Mouse (Mus musculus) left cerebral cortex, postnatal 36 days (tissue): ENCODE results near the gene Impg1. TPM values are rescaled to one million over a fixed set of nuclear protein-coding genes. Genes with fewer than 3 reads are reported as not detected.
A peak's percentile ranks its signal among the peaks of the same experiment; 100 is the strongest.

Source experiments
- DNase-seq, 2 experiments: peaks; one replicate each; pipeline ENCODE4 v3.0.0; 2021 to 2022; ENCODE audit warnings: low spot score in 2 of 2, mixed read lengths in 1 of 2
- intact Hi-C: fragments of 180-260 bp; cut with DNase I; formaldehyde crosslinking; loops from one replicate; pipeline ENCODE4 v1.15.1; 2025
- total RNA-seq, 2 experiments: library from RNA; stranded (reverse); gene quantifications; 2 replicates each; pipeline ENCODE4 v1.2.3; 2021

Gene Impg1
- total RNA-seq, result under 1 TPM; 0.10 to 0.57 TPM

- intact Hi-C loops, result no loop called here
- DNase-seq, result no peak
Observed at GRCm38 (mm10) chr9:80465381-80465780, at the start of gene Impg1. Impg1 (minus strand) TSS chr9:80465481.

GRCm38 (mm10) chr9:80509464-80510153, 44.3 kb upstream of the Impg1 start:
- intact Hi-C loops, result no loop called here
- no peak for DNase-seq

- intact Hi-C loops, result no loop called here
- no peak for DNase-seq
Observed at GRCm38 (mm10) chr9:80504496-80505012, 39.3 kb upstream of the Impg1 start.

GRCm38 (mm10) chr9:80491591-80491990, 26.3 kb upstream of the Impg1 start:
- no peak for DNase-seq
- intact Hi-C loops, result no loop called here

GRCm38 (mm10) chr9:80460420-80460819, 4.9 kb downstream of the Impg1 start:
- intact Hi-C loops, result no loop called here
- DNase-seq, result no peak

DNA sequence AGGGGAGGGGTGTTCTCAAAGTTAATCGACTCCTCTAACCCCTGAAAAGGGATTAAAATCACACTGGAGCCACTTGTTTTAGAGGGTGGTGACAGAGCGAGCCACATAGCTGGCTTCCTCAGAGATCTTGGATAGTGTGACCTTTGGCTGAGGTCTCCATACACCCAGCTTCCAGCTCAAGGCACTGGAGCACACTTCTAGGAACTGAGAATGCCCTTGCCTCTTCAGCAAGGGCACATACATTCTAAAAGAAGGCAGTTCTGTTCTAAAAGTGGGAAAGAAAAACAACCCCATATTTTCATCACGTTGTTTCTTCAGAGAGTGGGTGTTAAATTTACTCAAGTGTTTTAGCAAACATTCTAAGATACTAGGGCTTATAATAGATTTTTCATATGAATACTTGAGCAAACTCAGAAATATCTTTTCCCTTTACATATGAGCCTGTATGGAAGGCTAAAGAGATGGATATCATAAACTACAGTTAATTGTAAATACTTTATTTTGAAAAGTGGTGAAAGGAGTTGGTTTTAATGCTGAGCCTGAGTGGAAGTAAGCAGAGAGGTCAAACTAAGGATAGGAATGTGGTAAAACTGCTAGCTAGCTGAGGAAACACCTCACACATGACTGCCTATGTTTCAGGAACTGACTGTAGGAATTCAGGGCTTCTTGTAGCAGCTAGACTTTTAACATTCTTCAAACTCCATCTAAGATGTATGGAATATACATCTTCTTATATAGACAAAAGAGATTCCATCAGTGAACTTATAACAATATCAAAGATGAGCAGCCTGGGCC, 14.6 kb downstream of the Impg1 start:
- intact Hi-C loops, result no loop called here
- DNase-seq, result no peak

- intact Hi-C loops, result no loop called here
- no peak for DNase-seq
Observed at GRCm38 (mm10) chr9:80441096-80441710, 24.1 kb downstream of the Impg1 start.

GRCm38 (mm10) chr9:80391404-80391803, 73.9 kb downstream of the Impg1 start:
- DNase-seq, result no peak
- intact Hi-C loops, result no loop called here

GRCm38 (mm10) chr9:80391002-80391401, 74.3 kb downstream of the Impg1 start:
- no peak for DNase-seq
- intact Hi-C loops, result no loop called here

GRCm38 (mm10) chr9:80387890-80388289, 77.4 kb downstream of the Impg1 start:
- intact Hi-C loops, result no loop called here
- no peak for DNase-seq

DNA sequence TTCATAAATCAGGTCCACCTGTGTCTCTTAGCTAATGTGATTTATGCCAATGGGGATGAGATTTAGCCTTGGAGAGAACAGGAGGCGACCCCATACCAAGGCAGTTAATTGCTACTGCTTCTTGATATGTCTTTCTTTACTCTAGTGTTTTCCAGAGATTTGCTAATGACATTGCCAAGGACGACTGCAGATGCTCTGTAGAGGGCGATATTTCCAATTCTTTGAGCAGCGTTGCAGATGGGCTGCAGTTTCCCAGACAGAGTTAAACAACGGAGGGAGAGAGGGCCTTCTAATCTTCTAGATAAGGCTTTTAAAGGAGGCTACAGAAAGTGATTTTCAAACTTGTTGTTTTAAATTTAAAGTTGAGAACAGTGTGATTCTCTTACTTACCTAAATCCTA, 78.8 kb downstream of the Impg1 start:
- intact Hi-C loops, result no loop called here
- DNase-seq, result no peak

- intact Hi-C loops, result no loop called here
- peak in 1 of 2 experiments; percentile 17 for DNase-seq
Observed at GRCm38 (mm10) chr9:80386000-80386399, 79.3 kb downstream of the Impg1 start.

- intact Hi-C loops, result no loop called here
- no peak for DNase-seq
Observed at GRCm38 (mm10) chr9:80382711-80383110, 82.6 kb downstream of the Impg1 start.

DNA sequence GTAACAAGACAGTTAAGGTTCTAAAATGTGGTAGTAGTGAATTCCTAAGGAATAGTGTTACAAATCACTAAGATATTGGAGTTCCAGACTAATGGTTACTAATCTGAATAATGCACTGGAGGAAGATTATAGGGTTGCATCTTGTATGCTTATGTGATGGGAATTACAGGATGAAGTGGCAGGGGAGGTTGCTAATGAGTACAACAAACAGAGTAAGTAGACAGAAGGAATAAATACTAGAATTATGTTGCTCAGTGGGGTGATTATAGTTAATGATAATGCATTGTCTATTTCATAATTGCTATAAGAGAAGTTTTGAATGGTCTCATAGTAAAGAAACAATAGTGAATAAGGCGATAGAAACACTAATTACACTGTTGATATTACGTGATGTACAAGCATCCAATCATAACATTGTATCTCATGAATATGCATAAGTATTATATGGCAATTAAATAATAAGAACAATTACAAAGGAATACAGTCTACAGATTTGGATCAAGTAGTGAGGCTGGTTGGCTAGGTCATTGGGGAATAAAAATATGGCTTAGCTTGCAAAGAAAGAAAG, 85.1 kb downstream of the Impg1 start:
- intact Hi-C loops, result no loop called here
- DNase-seq, result no peak

DNA sequence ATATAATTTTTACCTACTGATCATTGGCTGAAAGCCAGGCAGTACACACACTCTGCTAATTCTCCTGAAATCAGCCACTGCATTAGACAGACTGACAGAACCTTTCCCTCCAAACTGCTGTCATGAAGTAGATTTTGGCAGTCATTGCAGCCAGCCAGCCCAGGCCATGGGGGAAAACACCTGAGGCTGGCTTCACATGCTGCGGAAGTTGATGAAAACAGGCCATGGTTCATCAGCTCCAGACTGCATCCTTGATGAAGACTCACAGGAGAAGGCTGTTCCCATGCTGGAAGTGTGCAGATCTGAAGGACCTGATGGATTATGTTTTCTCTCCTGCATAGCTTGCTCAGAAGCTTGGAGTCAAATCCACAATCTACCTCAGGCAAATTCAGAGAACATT, 91.2 kb downstream of the Impg1 start:
- DNase-seq, result no peak
- intact Hi-C loops, result no loop called here

DNA sequence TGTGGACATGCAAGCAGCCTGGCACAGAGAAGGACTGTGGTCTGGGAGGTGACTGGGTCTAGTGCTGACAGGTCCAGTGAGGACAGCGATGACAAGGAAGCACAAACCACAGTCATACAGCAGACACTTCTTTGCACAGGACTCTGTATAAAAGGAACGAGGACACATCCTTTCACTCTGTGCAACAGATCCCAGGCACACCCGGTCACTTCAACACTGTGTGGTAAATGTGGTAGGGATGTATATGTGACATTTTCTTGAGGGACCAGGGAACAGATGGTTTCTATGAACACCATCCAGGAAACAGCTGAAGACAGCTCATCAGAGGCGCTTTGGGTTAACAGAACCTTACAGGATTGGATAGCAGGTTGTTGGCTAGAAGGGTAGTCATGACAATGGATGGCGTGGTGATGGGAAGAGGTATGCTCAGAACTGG, 92.0 kb downstream of the Impg1 start:
- intact Hi-C loops, result no loop called here
- no peak for DNase-seq

DNA sequence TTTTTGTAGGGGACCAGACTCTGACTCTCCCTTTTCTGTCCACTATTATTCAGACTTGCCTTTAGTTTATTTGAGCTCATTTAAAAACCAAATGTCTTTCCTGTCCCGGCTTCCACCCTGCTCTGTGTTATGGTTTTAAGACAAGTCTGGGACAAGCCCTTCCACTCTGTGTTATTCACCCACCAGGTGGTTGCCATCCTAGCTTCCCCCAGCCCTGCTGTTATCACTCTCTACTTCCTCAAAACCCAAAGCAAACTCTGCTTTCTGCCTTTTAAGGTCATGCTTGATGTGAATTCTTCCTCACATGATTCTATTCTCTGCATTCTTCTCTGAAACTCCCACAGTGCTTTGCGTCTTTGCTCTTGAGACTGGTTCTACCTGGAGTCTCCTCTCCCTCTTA, 96.6 kb downstream of the Impg1 start:
- intact Hi-C loops, result no loop called here

DNA sequence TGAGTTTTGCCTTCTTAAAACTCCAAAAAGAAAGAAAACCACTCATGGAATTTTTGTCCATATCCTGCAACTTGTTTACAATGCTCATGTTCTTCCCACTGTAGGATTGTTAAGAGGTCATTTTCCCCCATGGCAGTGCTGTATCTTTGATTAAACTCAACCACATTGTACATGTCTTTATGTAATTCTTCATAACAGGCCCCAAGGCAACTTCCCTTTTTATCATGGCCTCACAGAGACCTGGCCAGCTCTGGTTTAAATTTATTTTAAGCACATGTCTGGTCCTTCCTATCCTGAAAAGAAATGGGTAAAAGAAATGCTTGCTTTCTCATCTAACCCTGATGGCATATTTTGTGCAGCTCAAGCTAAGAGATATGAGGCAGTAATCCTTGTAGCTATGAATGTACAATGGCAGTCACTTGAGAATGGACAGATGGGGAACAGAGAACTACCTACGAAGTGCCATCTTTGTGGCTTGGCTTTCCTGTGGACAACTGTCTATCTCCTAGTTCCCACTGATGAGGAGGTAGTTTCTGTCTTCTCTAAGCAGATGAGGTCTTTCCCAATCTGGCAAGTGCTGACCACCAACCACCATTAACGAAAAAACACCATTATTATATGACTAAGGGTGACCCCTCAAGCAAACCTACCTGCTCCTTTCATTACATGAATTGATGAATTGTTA, 97.6 kb downstream of the Impg1 start:
- intact Hi-C loops, result no loop called here
- no peak for DNase-seq

More for the DNA sequence above, 96.6 kb downstream of the Impg1 start:
- no peak for DNase-seq

- intact Hi-C loops, result no loop called here
- DNase-seq, result no peak
Observed at GRCm38 (mm10) chr9:80360063-80360462, 105.2 kb downstream of the Impg1 start.
